ENCODE assay signal across 8 mouse cellular contexts in the genomic region with DNA sequence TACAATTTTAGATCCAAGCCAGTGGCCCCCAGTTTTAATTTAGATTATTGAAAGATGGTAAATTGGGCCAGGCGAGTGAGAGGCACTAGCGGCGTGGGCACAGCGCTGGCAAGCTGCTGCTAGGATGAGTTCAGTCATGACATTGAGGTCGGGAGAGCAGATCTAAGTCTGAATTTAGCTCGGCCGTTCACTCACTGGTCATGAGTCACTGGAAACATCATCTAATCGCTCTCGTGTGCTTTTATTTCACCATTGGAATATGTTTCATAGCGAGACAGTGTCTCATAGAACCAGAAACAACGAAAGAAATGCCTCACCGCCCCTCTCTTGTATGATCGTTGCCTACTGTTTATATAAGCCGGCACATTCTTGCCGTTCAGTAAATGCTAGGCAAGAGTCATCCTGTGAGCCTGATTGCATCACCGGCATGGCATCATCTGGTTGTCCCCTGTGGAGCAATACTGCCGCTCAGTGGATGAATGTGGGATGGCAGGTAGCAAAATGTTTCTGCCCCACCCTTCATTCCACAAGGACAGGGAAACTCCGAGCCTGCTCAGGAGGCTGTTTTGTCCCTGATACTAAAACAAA.
DNase-seq lines count a peak whose midpoint lies in the region; ATAC-seq and TF ChIP-seq lines count a peak whose summit lies in the region.

No protein-coding gene starts in this region.

- H3K4me2 ChIP-seq in embryonic facial prominence, embryonic 11.5 days (ENCODE audit: low read depth, low read length) = peak overlapping the region; percentile 44
- H3K4me2 ChIP-seq in intestine, postnatal 0 days (replicated peaks; ENCODE audit: low read depth) = peak overlapping the region; percentile 44
- peak overlapping the region; percentile 38 for H3K4me2 ChIP-seq in midbrain, embryonic 11.5 days

- 0 out of 2 replicates have a peak overlapping the region, but pooled peaks have one; percentile 5 for H3K4me3 ChIP-seq in embryonic facial prominence, embryonic 11.5 days (ENCODE audit: low read depth, low read length)
- H3K4me3 ChIP-seq in intestine, postnatal 0 days (ENCODE audit: low read depth, low read length) = no peak overlapping the region
- H3K4me3 ChIP-seq in midbrain, embryonic 11.5 days (ENCODE audit: low read depth, low read length) = peak overlapping the region; percentile 7; the same call in 1 of the 2 replicates

- H3K27ac ChIP-seq in embryonic facial prominence, embryonic 11.5 days (replicated peaks; ENCODE audit: low read depth, low read length) = no peak overlapping the region
- H3K27ac ChIP-seq in intestine, postnatal 0 days (ENCODE audit: low read depth, low read length) = no peak overlapping the region; the same call in 1 of the 2 replicates
- no peak overlapping the region for H3K27ac ChIP-seq in midbrain, embryonic 11.5 days (ENCODE audit: low read depth, low read length)

- intact Hi-C loops in left cerebral cortex, postnatal 36 days (cut with DNase I) = loop anchor here (2.0 to 10.0 kb wide), 4 partner anchors 39 to 527 kb away; partner anchors contain the start of gene Calm2

- DNase-seq in adrenal gland, postnatal 14 days = peak; percentile 94
- DNase-seq in embryonic facial prominence, embryonic 11.5 days (ENCODE audit: low spot score) = peak; percentile 92
- peak; percentile 91 to 94 for DNase-seq in left cerebral cortex, postnatal 36 days (ENCODE audit: low spot score in 2 of 2)
- peak; percentile 99 for DNase-seq in midbrain, embryonic 11.5 days (ENCODE audit: low spot score, missing footprints)
- DNase-seq in right cerebral cortex, postnatal 4 days = peak; percentile 98
- peak; percentile 87 for DNase-seq in yolk sac, embryonic 10.5 days (ENCODE audit: low spot score)

- no peaks in the 10 kb centered on the region for H3K9me3 ChIP-seq in embryonic facial prominence, embryonic 11.5 days (replicated peaks; ENCODE audit: control insufficient read depth, low read length)
- no peaks in the 10 kb centered on the region for H3K9me3 ChIP-seq in intestine, postnatal 0 days (ENCODE audit: control insufficient read depth)
- no peaks in the 10 kb centered on the region for H3K9me3 ChIP-seq in midbrain, embryonic 11.5 days (ENCODE audit: control insufficient read depth, low read length)

- peak overlapping the region; percentile 7; the same call in 1 of the 2 replicates for H3K9ac ChIP-seq in embryonic facial prominence, embryonic 11.5 days (replicated peaks; ENCODE audit: low read length)
- H3K9ac ChIP-seq in intestine, postnatal 0 days (ENCODE audit: low read depth, low read length) = no peak overlapping the region
- peak overlapping the region; percentile 41; the same call in 1 of the 2 replicates for H3K9ac ChIP-seq in midbrain, embryonic 11.5 days (ENCODE audit: low read length)

- no peaks in the 10 kb centered on the region for H3K27me3 ChIP-seq in embryonic facial prominence, embryonic 11.5 days (ENCODE audit: control insufficient read depth, insufficient read depth, low read length)
- H3K27me3 ChIP-seq in intestine, postnatal 0 days (replicated peaks; ENCODE audit: control insufficient read depth, insufficient read depth, low read length) = no peaks in the 10 kb centered on the region
- H3K27me3 ChIP-seq in midbrain, embryonic 11.5 days (ENCODE audit: control insufficient read depth, insufficient read depth, low read length) = no peaks in the 10 kb centered on the region

- peak; percentile 64; the same call in 1 of the 2 replicates for ATAC-seq in embryonic facial prominence, embryonic 11.5 days (replicated peaks; ENCODE audit: insufficient number of reproducible peaks, low FRiP score, low TSS enrichment, low read depth)
- ATAC-seq in granulocyte monocyte progenitor cell, adult 5-6 weeks (replicated peaks; ENCODE audit: poor library complexity, severe bottlenecking) = peak; percentile 98
- ATAC-seq in intestine, postnatal 0 days = peak; percentile 13; the same call in 1 of the 2 replicates
- peak; percentile 79 for ATAC-seq in midbrain, embryonic 11.5 days (ENCODE audit: low FRiP score)

- peaks cover 2% of the 10 kb centered on the region for H3K4me1 ChIP-seq in embryonic facial prominence, embryonic 11.5 days (ENCODE audit: control insufficient read depth, insufficient read depth, low read length)
- peaks cover 8% of the 10 kb centered on the region for H3K4me1 ChIP-seq in intestine, postnatal 0 days (replicated peaks; ENCODE audit: control insufficient read depth, insufficient read depth, low read length)
- H3K4me1 ChIP-seq in midbrain, embryonic 11.5 days (ENCODE audit: control insufficient read depth, insufficient read depth, low read length) = peaks cover 4% of the 10 kb centered on the region

- WGBS in embryonic facial prominence, embryonic 11.5 days = 7% methylated on average over 18 of the region's 18 CpGs
- whole genome bisulfite sequencing in intestine, postnatal 0 days = 14% methylated on average over 18 of the region's 18 CpGs
- WGBS in midbrain, embryonic 11.5 days = 13% methylated on average over 18 of the region's 18 CpGs

- no peaks in the 10 kb centered on the region for H3K36me3 ChIP-seq in embryonic facial prominence, embryonic 11.5 days (replicated peaks; ENCODE audit: control insufficient read depth, insufficient read depth, low read depth, low read length)
- no peaks in the 10 kb centered on the region for H3K36me3 ChIP-seq in intestine, postnatal 0 days (ENCODE audit: control insufficient read depth, insufficient read depth)
- no peaks in the 10 kb centered on the region for H3K36me3 ChIP-seq in midbrain, embryonic 11.5 days (ENCODE audit: control insufficient read depth, insufficient read depth, low read length)

- peak; percentile 100 for TF ChIP-seq CTCF in intestine, postnatal 0 days (IDR thresholded peaks at IDR 0.05; ENCODE audit: low read depth)

Comparison
In these comparisons a context has a peak if more than half of its experiments do, and no peak if none do; other contexts are left out.
1. ATAC-seq: peak in every context shown above with its lines; median percentile 98 in granulocyte monocyte progenitor cell, adult 5-6 weeks; 79 in midbrain, embryonic 11.5 days; 64 in embryonic facial prominence, embryonic 11.5 days; 13 in intestine, postnatal 0 days.